In genomic region chr12:33065162-33065561, GRCm38 (mm10) we compare ENCODE assay signal across 33 mouse cellular contexts. TPM values are rescaled to one million over a fixed set of nuclear protein-coding genes. Genes with fewer than 3 reads are reported as not detected.
DNase-seq lines count a peak whose midpoint lies in the region; ATAC-seq and TF ChIP-seq lines count a peak whose summit lies in the region.
"Had no signal": no experiment of that assay in that cellular context is flagged by ENCODE, and none has a peak within 500 bp of the region (broad histone marks: within the 10 kb centered on the region; RNA-seq: fewer than 3 reads in every experiment).

No protein-coding gene starts in this region.

- ATAC-seq in frontal cortex, adult (ENCODE audit: low TSS enrichment), result peak; percentile 56
- no peak for ATAC-seq in midbrain, embryonic 11.5 days (ENCODE audit: low FRiP score)
- no peak for ATAC-seq in midbrain, postnatal 0 days (ENCODE audit: low FRiP score)
- peak; percentile 40 for ATAC-seq in megakaryocyte progenitor cell, adult 5-6 weeks (replicated peaks; ENCODE audit: poor library complexity)
- ATAC-seq: forebrain, embryonic 15.5 days; intestine, embryonic 16.5 days; lung, postnatal 0 days; midbrain, embryonic 16.5 days had no signal

- TF ChIP-seq RAD21 in MEL (IDR thresholded peaks at IDR 0.05; ENCODE audit: low read depth, low read length), result no peak

- no peaks in the 10 kb centered on the region for H3K36me3 ChIP-seq in midbrain, embryonic 11.5 days (ENCODE audit: control insufficient read depth, insufficient read depth, low read length)
- no peaks in the 10 kb centered on the region for H3K36me3 ChIP-seq in midbrain, postnatal 0 days (ENCODE audit: insufficient read depth, low read length)
- H3K36me3 ChIP-seq in MEL (ENCODE audit: control insufficient read depth in 1 of 2, insufficient read depth in 2 of 2, low read length in 2 of 2), result peaks cover 0 to 5% of the 10 kb centered on the region in 2 experiments; a peak in 1 of 4 replicates
- H3K36me3 ChIP-seq in hindbrain, embryonic 10.5 days, result no peaks in the 10 kb centered on the region
- H3K36me3 ChIP-seq: embryonic facial prominence, embryonic 12.5 days; forebrain, embryonic 15.5 days; hindbrain, embryonic 13.5 days; liver, embryonic 13.5 days; midbrain, embryonic 10.5 days; neural tube, embryonic 12.5 days had no signal

- no peaks in the 10 kb centered on the region for H3K27me3 ChIP-seq in midbrain, embryonic 11.5 days (ENCODE audit: control insufficient read depth, insufficient read depth, low read length)
- H3K27me3 ChIP-seq in midbrain, postnatal 0 days (ENCODE audit: insufficient read depth, low read length), result no peaks in the 10 kb centered on the region
- H3K27me3 ChIP-seq in MEL (ENCODE audit: control insufficient read depth in 1 of 2, insufficient read depth in 2 of 2, low read length in 2 of 2), result no peaks in the 10 kb centered on the region; a peak in 1 of 4 replicates
- no peaks in the 10 kb centered on the region for H3K27me3 ChIP-seq in hindbrain, embryonic 10.5 days (ENCODE audit: insufficient read depth, poor library complexity, severe bottlenecking)
- H3K27me3 ChIP-seq: embryonic facial prominence, embryonic 12.5 days; forebrain, embryonic 15.5 days; hindbrain, embryonic 13.5 days; liver, embryonic 13.5 days; neural tube, embryonic 12.5 days had no signal

- no peak overlapping the region for H3K4me2 ChIP-seq in midbrain, embryonic 11.5 days
- no peak overlapping the region for H3K4me2 ChIP-seq in midbrain, postnatal 0 days (ENCODE audit: low read depth, low read length, poor library complexity, severe bottlenecking)
- H3K4me2 ChIP-seq: embryonic facial prominence, embryonic 12.5 days; forebrain, embryonic 15.5 days; heart, embryonic 11.5 days; hindbrain, embryonic 13.5 days; liver, embryonic 13.5 days; neural tube, embryonic 12.5 days had no signal

- TF ChIP-seq POLR2A in MEL (IDR thresholded peaks at IDR 0.05; ENCODE audit: control insufficient read depth in 1 of 2, insufficient read depth in 1 of 2, low read depth in 1 of 2, low read length in 2 of 2, poor library complexity in 1 of 2), result no peak

- H3K79me2 ChIP-seq in MEL (ENCODE audit: control insufficient read depth, insufficient read depth, low read length, poor library complexity), result no peaks in the 10 kb centered on the region

- H3K27ac ChIP-seq in midbrain, embryonic 11.5 days (ENCODE audit: low read depth, low read length), result no peak overlapping the region
- H3K27ac ChIP-seq in midbrain, postnatal 0 days (ENCODE audit: low read depth, low read length), result no peak overlapping the region
- H3K27ac ChIP-seq in MEL (ENCODE audit: control insufficient read depth, low read depth, low read length), result no peak overlapping the region
- H3K27ac ChIP-seq in hindbrain, embryonic 10.5 days, result no peak overlapping the region
- H3K27ac ChIP-seq: embryonic facial prominence, embryonic 12.5 days; forebrain, embryonic 15.5 days; hindbrain, embryonic 13.5 days; kidney, postnatal 0 days; liver, embryonic 13.5 days; macrophage; midbrain, embryonic 10.5 days; neural tube, embryonic 12.5 days had no signal

- no peak for DNase-seq in frontal cortex, postnatal 14 days (ENCODE audit: low spot score in 2 of 2)
- DNase-seq in midbrain, embryonic 11.5 days (ENCODE audit: low spot score, missing footprints), result peak; percentile 28
- DNase-seq in midbrain, postnatal 0 days (ENCODE audit: low spot score), result no peak
- DNase-seq in MEL (ENCODE audit: low read depth, low spot score), result peak; percentile 45
- DNase-seq in hindbrain, embryonic 10.5 days (ENCODE audit: low spot score), result no peak
- DNase-seq: adrenal gland, postnatal 36 days; cerebellum, adult 8-10 months; cerebellum, postnatal 25 days; embryo, embryonic 11 days; gastrocnemius, postnatal 25 days; heart, adult 18-20 months; heart, postnatal 36 days; kidney, adult 8-10 months; kidney, postnatal 4 days; layer of hippocampus, adult 9-11 months; liver, embryonic 13.5 days; lung, adult 18-20 months; thymus, postnatal 4 days had no signal

- H3K4me3 ChIP-seq in midbrain, embryonic 11.5 days (ENCODE audit: low read depth, low read length), result no peak overlapping the region
- no peak overlapping the region for H3K4me3 ChIP-seq in midbrain, postnatal 0 days (ENCODE audit: low read depth, low read length)
- no peak overlapping the region for H3K4me3 ChIP-seq in MEL (ENCODE audit: control insufficient read depth in 1 of 2, insufficient read depth in 1 of 2, low read depth in 2 of 2, low read length in 2 of 2)
- no peak overlapping the region for H3K4me3 ChIP-seq in hindbrain, embryonic 10.5 days
- H3K4me3 ChIP-seq: embryonic facial prominence, embryonic 12.5 days; forebrain, embryonic 15.5 days; hindbrain, embryonic 13.5 days; liver, embryonic 13.5 days; midbrain, embryonic 10.5 days; myocyte; neural tube, embryonic 12.5 days had no signal

- TF ChIP-seq CTCF in midbrain, postnatal 0 days (IDR thresholded peaks at IDR 0.05), result no peak
- no peak for TF ChIP-seq CTCF in MEL (IDR thresholded peaks at IDR 0.05 in 2 of 3, conservative IDR thresholded peaks at IDR 0.05 in 1 of 3; ENCODE audit: control insufficient read depth in 1 of 3, insufficient read depth in 1 of 3, low read depth in 2 of 3, low read length in 3 of 3, poor library complexity in 1 of 3, severe bottlenecking in 1 of 3)

- no peaks in the 10 kb centered on the region; the same call in 1 of the 2 replicates for H3K4me1 ChIP-seq in midbrain, embryonic 11.5 days (ENCODE audit: control insufficient read depth, insufficient read depth, low read length)
- H3K4me1 ChIP-seq in midbrain, postnatal 0 days (ENCODE audit: insufficient read depth, low read length), result peaks cover 9% of the 10 kb centered on the region; the same call in 1 of the 2 replicates
- H3K4me1 ChIP-seq in MEL (ENCODE audit: control insufficient read depth in 1 of 2, insufficient read depth in 2 of 2, low read length in 2 of 2), result peaks cover 8 to 22% of the 10 kb centered on the region in 2 experiments
- peaks cover 21% of the 10 kb centered on the region for H3K4me1 ChIP-seq in hindbrain, embryonic 10.5 days (replicated peaks)
- H3K4me1 ChIP-seq: liver, embryonic 13.5 days had no signal

- no peak overlapping the region for H3K9ac ChIP-seq in midbrain, embryonic 11.5 days (ENCODE audit: low read length)
- no peak overlapping the region for H3K9ac ChIP-seq in midbrain, postnatal 0 days (replicated peaks; ENCODE audit: low read length, poor library complexity, severe bottlenecking)
- no peak overlapping the region for H3K9ac ChIP-seq in MEL (ENCODE audit: control insufficient read depth, low read depth, low read length, poor library complexity, severe bottlenecking)
- H3K9ac ChIP-seq: embryonic facial prominence, embryonic 12.5 days; forebrain, embryonic 15.5 days; liver, embryonic 13.5 days; neural tube, embryonic 12.5 days had no signal

- TF ChIP-seq EP300 in MEL (IDR thresholded peaks at IDR 0.05; ENCODE audit: low read depth in 1 of 2, low read length in 2 of 2), result peak; percentile 52 to 54; a peak in 3 of 4 replicates

- H3K9me3 ChIP-seq in midbrain, embryonic 11.5 days (ENCODE audit: control insufficient read depth, low read length), result no peaks in the 10 kb centered on the region
- H3K9me3 ChIP-seq in midbrain, postnatal 0 days (ENCODE audit: low read length), result no peaks in the 10 kb centered on the region
- H3K9me3 ChIP-seq in MEL (replicated peaks; ENCODE audit: insufficient read depth, low read length), result no peaks in the 10 kb centered on the region
- H3K9me3 ChIP-seq in hindbrain, embryonic 10.5 days, result no peaks in the 10 kb centered on the region
- H3K9me3 ChIP-seq: embryonic facial prominence, embryonic 12.5 days; forebrain, embryonic 15.5 days; hindbrain, embryonic 13.5 days; liver, embryonic 13.5 days; midbrain, embryonic 10.5 days; neural tube, embryonic 12.5 days had no signal

- 72% methylated on average over 3 of the region's 3 CpGs for WGBS in midbrain, embryonic 11.5 days
- 52% methylated on average over 3 of the region's 3 CpGs for WGBS in midbrain, postnatal 0 days
- 83% methylated on average over 3 of the region's 3 CpGs for WGBS in hindbrain, embryonic 10.5 days

TF ChIP-seq in MEL, 35 proteins besides CTCF, POLR2A, EP300 and RAD21:
- peak; percentile 64; the same call in 1 of the 2 replicates for TF ChIP-seq RCOR1 (IDR thresholded peaks at IDR 0.05; ENCODE audit: low read depth, low read length)
- TF ChIP-seq MXI1 (IDR thresholded peaks at IDR 0.05; ENCODE audit: low read depth, low read length), result no peak
- TF ChIP-seq TCF12 (IDR thresholded peaks at IDR 0.05; ENCODE audit: low read depth, low read length), result peak; percentile 34; the same call in 1 of the 2 replicates
- TF ChIP-seq GATA1 (IDR thresholded peaks at IDR 0.05; ENCODE audit: low read depth, low read length), result peak; percentile 63
- no peak for TF ChIP-seq POLR2AphosphoS2 (IDR thresholded peaks at IDR 0.05; ENCODE audit: low read length)
- TF ChIP-seq ETS1 (IDR thresholded peaks at IDR 0.05; ENCODE audit: low read depth, low read length), result peak; percentile 50; the same call in 1 of the 2 replicates
- TF ChIP-seq MEF2A (IDR thresholded peaks at IDR 0.05; ENCODE audit: extremely low read depth, insufficient replicate concordance, low read depth, low read length, poor library complexity, severe bottlenecking), result peak; percentile 56; the same call in 1 of the 2 replicates
- peak; percentile 58; the same call in 1 of the 2 replicates for TF ChIP-seq TBP (IDR thresholded peaks at IDR 0.05; ENCODE audit: low read depth, low read length)

RNA-seq across cellular contexts. Expression of gene Cdhr3, which starts 27.5 kb away (rescaled TPM):
- polyA plus RNA-seq in midbrain, embryonic 11.5 days (2014; fragmentation: Nextera tagmentation; extraction: Ambion mirVana), result not detected in 2 replicates
- 0.42 and 0.55 TPM in 2 replicates for total RNA-seq in midbrain, postnatal 0 days (2014; rRNA removed)
- polyA plus RNA-seq in midbrain, postnatal 0 days (2015; fragmentation: Nextera tagmentation; extraction: Ambion mirVana), result 0.72 and 1.0 TPM in 2 replicates
- not detected in 2 replicates for total RNA-seq in MEL (2012; rRNA removed)
- polyA plus RNA-seq in MEL (2012; ENCODE audit: insufficient read depth in 1 of 2, insufficient read length in 2 of 2, low read depth in 1 of 2, low replicate concordance in 2 of 2, missing spikeins in 1 of 2), result not detected
- total RNA-seq in megakaryocyte progenitor cell, adult 5-6 weeks (2015), result not detected in 2 replicates
- total RNA-seq in megakaryocyte progenitor cell, adult 5-6 weeks (2017), result not detected in 2 replicates
- polyA plus RNA-seq in hindbrain, embryonic 10.5 days (2016; fragmentation: Nextera tagmentation; extraction: Ambion mirVana), result 0.05 and 0.27 TPM in 2 replicates
- total RNA-seq: adrenal gland, adult 18-20 months had no signal
- polyA plus RNA-seq: embryonic facial prominence, embryonic 12.5 days; heart, embryonic 11.5 days; kidney, postnatal 0 days; liver, embryonic 13.5 days; macrophage; midbrain, embryonic 10.5 days had no signal

Comparison
In these comparisons a context has a peak if more than half of its experiments do, and no peak if none do; other contexts are left out.
1. DNase-seq: peak in midbrain, embryonic 11.5 days (single experiment) and MEL (single experiment); none in frontal cortex, postnatal 14 days (0 of 2), midbrain, postnatal 0 days (single experiment) and hindbrain, embryonic 10.5 days (single experiment).
2. ATAC-seq: peak in frontal cortex, adult (single experiment) and megakaryocyte progenitor cell, adult 5-6 weeks (single experiment); none in midbrain, embryonic 11.5 days (single experiment) and midbrain, postnatal 0 days (single experiment).